Mouse (Mus musculus) neutrophil, adult 5-6 weeks (primary cell): ENCODE results near the gene Pfkfb1. TPM values are rescaled to one million over a fixed set of nuclear protein-coding genes. Genes with fewer than 3 reads are reported as not detected.

ENCODE experiments used
- ATAC-seq: fragments of 151-379, 151-347 bp; 2 replicates; pipeline ENCODE4 v1.8.0; 2017; ENCODE audit warnings: mild to moderate bottlenecking, moderate TSS enrichment; ENCODE audit not compliant: insufficient number of reproducible peaks, poor library complexity, low FRiP score, severe bottlenecking; ENCODE audit errors: extremely low read depth
- total RNA-seq: library from RNA; stranded (forward); fragments of 200-1000 nt; gene quantifications from 2 replicates; pipeline ENCODE4 v1.2.3, GENCODE M21; 2017

The Pfkfb1 gene
- total RNA-seq: 3.6 and 4.3 TPM in 2 replicates

DNA sequence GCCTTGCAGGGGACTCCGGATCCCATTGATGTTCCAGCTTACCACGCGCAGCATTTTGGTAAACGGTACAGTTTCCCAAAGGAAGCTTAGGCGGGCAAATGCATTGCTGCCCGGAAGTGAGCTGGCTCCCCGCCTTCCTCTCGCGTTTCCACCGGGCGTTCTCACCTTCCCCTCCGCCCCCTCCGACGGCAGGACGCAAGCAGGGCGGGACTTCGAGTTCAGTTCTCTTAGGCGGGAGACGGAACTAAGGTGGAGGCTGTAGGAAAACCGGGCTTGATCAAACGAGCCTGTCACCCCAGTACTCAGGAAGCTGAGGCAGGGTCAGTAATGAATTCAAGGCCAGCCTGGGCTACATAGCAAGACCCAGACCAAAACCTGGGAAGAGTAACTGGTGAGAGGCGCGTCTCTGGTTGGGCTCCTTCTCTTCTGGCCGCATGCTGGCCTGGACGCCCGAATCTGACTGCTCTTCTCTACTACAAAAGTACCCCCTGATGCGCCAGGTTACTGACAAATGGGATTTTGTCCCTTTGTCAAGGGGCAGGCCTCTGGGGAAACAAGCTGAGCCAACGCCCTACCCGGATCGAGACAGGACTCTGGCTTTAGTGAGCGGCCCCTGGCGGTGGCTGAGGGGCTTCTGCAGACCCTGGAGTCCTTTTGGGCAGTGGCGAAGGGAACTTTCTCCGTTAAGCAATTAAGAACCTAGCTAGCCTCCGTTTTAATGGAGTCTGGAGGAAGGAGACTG lies at the start of gene Pfkfb1:
Gene Pfkfb1, plus strand, starts transcription at position 207 of the 742 bp plus-strand sequence.
- ATAC-seq: peak; percentile 87

DNA sequence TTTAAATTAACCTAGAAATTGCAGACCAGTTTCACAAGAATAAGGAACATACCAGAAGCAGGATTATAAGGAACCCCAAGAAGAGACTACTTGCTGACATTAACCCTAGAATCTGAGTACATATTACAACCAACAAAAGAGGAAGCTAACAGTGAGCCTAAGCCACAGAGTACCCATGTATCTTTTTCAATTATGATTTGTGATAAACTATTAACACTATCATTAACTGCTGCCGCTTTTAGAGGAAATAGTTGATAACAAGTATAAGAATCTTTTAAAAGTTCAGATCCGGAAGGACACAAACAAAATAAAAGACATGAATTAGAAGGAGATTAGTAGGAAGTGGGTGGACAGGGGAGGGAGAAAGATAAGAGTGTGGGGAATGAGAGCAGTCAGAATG lies 47.9 kb upstream of the Pfkfb1 start:
- ATAC-seq: no peak

DNA sequence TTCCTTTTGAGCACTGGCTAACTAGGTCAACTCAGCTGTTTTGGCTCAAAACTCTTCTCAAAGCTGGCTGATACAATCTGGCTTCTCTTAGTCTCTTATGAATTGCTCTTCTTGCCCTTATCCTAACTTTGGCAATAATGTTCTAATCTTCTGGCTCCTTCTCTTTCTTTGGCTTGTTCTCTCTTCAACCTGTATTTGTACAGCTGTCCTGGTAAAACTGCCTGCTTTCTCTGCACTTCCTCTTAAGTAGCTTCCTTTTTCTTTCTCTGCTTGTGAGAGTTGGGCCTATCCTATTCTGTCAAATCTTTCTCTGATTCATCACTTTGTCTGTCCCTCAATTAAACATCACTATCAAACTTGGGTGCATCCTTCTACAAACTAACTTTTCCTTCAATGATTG lies 46.3 kb upstream of the Pfkfb1 start:
- no peak for ATAC-seq

DNA sequence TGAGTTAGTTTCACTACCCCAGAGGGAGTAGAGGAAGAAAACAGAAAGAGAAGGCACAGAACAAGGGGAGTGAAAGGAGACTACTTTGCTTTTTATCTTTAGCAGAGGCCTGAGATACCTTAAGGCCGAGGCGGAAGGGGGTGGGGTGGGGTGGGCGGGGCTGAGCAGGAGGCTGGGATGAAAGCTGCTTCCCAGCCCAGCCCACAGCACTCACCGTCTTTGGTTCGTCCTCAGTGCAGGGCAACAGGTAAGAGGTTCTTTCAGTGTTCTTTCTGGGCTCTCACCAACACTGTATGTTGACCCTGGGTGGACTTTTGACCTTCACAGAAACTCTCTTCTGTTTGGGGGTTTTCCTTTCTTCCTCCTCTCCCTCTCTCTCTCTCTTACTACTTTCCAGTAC lies 40.8 kb upstream of the Pfkfb1 start, which contains the start of gene Alas2:
Gene Alas2, plus strand, starts transcription at position 137 of the 400 bp plus-strand sequence.
- no peak for ATAC-seq

DNA sequence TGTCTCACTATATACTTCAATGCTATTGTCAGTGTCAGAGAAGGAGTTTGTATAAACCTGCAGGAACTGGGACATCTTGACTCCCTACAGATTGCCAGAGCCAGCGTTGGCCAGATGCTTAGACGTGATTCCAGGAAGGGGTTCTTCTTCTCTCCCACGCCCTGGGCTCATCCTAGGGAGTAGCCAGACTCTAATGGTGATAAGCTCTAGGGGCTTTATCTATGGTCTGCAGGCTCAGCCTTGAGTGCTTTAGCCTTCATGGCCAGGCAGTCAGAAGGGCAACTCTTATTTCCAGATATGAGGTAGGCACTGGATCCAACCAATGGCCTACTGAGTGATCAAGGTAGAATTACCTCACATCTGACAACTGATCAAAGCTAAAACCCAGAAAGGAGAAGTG lies 38.4 kb upstream of the Pfkfb1 start:
- no peak for ATAC-seq

DNA sequence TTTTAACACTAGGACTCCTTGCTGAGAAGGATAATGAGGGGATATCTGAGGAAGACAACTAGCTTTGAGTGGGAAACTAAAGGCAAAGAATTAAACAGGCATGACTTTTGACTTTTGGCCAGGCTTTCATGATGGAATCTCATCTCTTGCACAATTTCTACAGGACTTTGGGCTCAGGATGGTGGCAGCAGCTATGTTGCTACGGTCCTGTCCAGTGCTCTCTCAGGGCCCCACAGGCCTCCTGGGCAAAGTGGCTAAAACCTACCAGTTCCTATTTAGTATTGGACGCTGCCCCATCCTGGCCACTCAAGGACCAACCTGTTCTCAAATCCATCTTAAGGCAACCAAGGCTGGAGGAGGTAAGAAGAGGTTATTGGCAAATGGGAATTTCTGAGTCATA lies 36.0 kb upstream of the Pfkfb1 start:
- ATAC-seq: no peak

DNA sequence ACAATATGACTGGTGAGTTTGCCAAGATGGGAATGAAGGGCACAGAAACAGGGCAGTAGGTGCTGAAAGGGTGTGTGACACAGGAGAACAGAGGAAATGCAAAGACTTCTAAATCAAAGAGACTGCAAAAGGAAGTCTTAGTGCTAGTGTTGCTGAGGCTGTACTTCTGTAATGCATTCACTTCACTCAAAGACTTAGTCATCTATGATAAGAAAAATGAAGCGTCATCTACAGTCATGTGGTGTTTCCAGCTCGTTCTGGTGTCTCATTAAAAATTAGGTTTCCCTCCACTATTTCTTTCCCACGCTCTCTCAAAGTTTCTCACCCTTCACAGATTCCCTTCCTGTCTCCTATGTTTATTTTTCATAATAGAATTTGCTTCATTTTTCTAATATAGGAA lies 34.0 kb upstream of the Pfkfb1 start:
- no peak for ATAC-seq

DNA sequence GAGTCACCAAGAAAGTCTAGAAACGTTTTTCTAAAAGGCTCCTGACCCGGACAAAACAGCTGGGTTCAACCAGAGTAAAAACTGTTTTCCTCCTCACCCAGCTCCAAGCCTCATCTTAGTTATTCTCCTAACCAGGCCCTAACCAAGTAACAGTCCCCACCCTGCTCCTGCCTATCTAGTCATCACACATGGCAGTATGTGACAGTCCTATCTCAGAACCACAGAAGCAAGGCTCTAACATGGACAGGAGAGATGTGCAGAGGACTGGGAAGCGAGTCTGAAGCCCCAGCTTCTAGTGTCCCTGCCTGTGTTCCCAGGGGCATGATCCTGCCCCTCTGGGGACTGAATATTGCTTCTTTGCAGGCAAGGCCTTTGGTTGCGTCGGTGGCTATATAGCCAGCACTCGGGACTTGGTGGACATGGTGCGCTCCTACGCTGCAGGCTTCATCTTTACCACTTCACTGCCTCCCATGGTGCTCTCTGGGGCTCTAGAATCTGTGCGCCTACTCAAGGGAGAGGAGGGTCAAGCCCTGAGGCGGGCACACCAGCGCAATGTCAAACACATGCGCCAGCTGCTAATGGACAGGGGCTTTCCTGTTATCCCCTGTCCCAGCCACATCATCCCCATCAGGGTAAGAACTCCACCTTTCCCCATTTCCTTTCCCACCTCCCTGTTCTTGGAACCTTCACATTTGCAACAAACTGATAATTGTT lies 23.2 kb upstream of the Pfkfb1 start:
- ATAC-seq: no peak

DNA sequence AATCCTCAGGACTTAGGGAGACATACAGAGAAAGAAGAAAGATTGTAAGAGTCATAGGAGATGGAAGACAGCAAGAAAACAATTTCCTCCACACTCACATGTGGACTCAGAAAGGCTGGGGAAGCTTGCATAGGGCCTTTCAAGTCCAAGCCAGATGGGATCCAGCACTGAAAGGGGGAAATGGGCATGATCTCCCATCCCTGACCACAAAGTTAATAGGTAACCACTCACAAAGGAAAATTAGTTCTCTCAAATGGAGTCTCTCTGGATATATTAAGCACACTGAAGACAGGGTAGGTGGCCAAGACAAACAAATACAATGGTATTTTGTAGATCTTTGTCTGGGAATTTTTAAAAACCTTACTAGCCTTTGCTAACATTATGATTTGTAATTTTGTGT lies 6.1 kb upstream of the Pfkfb1 start:
- ATAC-seq: no peak

DNA sequence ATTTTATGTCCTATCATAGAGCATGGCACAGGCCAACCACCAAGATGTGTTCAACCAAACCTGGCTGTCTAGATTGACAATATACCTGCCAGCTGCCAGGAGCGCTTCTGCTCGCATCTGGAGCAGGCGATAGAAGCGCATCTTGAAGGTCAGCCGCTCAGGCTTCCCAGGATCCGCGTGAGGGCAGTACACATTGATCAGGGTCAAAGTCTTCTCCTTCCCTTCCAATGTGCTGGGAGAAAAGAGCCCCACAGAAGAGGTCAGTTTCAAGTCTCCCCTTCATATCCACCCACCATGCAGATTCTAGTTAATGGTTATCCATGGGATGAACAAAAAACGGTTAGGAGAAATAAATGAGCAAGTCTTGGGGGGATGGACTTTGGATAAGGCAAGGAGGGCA lies 2.9 kb upstream of the Pfkfb1 start:
- ATAC-seq: no peak

DNA sequence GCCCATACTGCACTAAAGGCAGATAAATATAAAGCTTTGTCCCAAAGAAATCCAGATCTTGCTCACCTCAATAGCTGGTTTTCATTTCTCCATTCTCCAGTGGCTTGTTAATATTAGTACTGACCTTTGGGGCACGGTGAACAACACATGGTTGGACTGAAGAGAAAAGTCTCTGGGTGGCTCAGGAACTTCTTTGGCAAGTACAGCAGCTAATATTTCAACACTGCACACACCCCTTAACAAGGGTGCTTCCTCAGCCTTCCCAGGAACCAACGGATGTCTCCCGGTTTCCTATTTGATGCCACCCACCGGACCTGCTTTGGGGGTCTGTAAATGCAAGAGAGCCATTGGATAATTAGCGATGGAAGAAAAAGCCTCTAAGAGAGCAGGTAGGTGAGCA lies 1.7 kb downstream of the Pfkfb1 start, which contains the start of gene Apex2:
Gene Apex2, minus strand, starts transcription at position 173 of the 400 bp plus-strand sequence.
- ATAC-seq: no peak

DNA sequence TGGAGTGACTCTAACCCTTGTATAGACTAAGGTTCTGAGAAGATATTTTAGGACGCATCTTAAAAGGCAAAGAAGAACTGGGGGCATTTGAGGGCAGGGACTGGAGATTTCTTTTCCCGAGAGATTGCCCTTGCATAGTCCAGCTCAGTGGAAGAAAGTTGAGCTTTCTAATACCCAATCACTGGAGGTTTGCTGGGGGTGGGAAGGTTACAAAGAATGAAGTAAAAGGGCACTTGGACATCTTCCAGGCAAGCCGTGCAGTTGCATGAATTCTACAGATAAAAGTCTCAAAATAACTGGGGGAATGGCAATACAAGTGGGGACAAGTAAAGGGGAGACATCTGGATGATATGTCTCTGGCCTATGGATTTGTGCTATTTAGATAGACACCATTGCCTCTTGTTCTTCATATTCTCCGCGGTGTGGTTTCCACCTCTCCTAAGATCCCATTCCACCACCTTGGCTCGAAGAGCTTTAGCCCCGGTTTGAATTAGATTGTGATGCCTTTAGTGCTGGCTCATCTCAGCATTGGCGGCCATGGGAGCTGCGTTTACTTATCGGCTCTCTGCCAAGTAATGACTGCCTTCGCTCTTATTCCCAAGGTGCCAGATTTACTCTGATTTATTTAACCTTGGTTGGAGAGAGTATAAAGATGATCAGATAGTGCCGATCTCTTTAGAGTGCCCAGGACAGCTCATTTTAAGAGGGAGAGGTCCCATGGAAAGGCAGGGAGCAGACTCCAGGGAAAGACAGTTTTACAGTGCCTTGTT lies 5.4 kb downstream of the Pfkfb1 start:
- ATAC-seq: no peak

DNA sequence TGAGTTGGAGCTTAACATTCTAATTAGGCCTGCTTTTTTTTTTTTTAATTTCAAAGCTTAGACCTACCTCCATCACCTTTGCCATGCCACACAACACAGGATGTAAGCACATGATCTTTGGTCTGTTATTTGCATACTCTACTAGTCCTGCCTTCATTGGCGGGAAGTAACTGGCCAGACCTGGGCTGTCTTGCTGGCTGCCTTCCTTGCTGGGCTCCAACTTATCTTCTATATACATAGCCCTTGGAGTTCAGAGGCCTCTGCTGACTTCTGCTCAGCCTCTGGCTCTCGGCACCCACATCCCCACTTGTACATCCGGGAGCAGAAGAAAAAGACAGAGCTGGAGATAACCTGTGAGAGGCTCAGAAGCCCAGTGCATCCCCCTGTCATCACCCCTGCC lies 6.1 kb downstream of the Pfkfb1 start:
- no peak for ATAC-seq

DNA sequence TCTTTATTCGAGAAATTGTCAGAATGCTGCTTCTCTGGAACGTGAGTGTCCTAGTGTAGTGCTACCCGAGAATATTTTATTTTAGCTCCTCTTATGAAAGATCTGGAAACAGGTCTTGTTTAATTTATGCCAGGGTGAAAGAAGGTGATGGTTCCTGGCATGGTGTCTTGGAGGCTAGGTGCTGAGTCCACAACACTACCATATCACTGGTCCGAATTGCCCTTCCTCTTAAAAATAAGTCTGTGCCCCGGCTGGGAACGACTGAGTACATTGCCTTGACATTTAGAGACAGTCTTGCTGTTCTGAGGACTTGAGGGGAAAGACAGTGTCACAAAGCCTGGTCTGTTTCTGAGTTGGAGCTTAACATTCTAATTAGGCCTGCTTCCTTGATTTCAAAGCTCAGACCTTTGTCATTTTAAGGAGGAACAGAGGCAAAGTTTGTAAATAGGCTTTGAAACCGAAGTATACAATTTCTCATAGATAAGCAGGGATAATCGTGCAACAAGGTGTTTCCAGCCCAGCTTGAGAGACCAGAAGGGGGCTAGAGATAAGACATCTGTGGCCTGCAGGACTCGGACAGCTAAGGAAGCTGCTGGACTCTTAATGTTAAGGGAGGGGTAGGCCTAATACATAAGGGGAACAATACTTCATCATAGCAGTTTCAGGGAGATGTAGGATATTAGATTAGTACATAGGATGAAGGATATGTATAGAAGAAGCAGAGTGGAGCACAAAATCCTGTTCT lies 7.2 kb downstream of the Pfkfb1 start:
- ATAC-seq: no peak

DNA sequence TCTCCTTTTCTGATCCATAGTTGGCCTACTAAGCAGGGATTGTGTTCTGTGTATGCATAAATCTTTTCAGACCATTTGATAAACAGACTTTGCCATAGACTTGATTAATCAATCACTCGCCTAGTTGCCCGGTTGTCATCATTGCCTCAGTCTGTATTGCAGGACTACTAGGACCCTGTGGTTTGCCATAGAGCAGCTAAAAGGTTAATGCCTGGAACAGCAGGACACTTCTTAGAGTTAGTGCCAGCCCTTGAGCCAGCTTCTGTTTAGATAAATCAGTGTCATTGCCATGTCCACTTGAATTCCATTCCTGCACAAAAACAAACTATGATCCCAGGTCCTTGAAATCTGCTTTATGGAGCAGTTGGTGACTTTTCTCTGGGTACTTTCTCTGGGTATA lies 10.9 kb downstream of the Pfkfb1 start:
- ATAC-seq: no peak

DNA sequence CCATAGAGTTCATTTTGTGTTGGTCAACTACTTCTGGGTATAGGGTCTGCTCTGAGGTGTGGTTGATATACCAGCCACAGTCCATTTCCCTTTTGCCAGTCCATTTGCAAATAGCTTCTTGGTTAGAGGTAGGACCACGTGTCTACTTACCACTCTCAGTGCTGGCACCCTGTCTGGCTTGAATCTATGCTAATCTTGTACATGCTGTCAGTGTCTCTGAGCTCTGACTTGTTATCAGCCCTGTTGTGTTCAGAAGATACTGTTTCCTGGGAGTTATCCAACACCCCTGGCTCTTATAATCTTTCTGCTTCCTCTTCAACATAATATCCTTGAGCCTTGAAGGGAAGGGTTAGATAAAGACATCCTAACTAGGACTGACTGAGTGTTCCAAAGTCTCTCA lies 48.4 kb downstream of the Pfkfb1 start:
- ATAC-seq: no peak

DNA sequence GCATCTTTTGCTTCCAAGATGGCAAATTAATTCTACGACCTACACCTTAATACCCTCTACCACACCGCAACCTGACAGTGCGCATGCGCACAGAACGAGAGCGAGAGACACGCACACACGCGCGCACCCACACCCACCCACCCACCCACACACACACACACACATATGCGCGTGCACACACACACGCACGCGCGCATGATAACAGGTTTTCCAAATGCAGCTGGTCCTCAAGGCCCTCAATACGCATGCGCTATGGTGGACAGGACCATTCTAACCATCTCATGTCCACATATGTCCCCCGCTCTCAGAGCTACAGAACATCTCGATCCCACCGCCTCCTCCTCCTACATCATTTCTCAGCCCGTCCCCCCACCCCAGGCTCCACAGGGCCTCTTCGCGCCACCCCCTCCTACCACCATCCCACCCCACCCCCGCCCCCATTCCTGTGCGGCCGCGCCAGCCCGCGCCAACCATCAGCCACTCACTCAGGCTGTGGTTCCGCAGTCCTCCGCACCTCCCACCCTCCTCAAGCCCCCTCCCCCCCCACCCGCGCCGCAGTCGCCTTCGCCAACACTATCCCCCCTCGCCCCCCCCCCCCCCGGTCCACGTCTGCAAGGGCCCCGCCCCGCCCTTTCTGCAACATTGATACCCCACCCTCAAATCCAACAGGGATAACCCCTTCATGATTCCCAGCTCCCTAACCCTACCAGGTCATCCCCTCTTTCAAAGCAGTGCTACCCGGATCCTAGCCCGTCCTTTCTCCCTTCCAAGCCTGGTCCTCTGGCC lies 68.3 kb downstream of the Pfkfb1 start:
- ATAC-seq: no peak
